13 mouse cellular contexts compared by ENCODE assay signal in the genomic region with DNA sequence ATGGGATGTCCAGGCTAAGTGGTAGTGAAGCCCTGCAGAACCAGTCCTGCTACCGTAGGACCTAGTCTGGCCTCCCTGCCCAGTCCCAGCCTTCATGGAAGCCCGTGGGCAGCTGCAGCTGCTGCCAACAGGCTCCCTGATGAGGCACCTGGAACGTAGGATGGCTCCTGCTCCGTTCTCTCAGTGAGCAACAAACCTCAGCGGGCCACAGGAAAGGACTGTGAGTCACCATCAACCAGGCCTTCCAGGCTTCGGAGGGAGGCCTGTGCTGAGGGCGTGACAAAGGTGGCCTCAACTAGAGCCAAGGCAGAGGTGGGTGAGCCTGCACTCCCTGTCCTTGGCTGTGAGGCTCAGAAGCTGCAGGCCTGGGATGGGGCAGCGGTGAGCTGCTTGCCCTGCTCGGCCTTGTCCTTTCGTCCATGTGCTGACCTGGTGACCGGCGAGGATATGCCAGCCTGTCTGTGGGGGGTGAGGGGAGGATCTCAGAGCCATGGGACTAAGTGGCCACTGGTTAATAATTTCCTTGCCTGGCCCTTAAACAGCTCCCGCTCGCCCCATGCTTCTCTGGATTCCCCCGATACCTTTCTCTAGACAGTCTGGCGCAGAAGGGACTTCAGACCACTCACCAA. TPM values are rescaled to one million over a fixed set of nuclear protein-coding genes. Genes with fewer than 3 reads are reported as not detected.
DNase-seq lines count a peak whose midpoint lies in the region; ATAC-seq and TF ChIP-seq lines count a peak whose summit lies in the region.
"Had no signal": no experiment of that assay in that cellular context is flagged by ENCODE, and none has a peak within 500 bp of the region (broad histone marks: within the 10 kb centered on the region; RNA-seq: fewer than 3 reads in every experiment).

No protein-coding gene starts in this region.

- H3K27ac ChIP-seq in embryonic facial prominence, embryonic 10.5 days (replicated peaks): 0 out of 2 replicates have a peak overlapping the region, but pooled peaks have one; percentile 7
- H3K27ac ChIP-seq in kidney, adult 2 months (ENCODE audit: insufficient read depth, low read depth, low read length): peak overlapping the region; percentile 61
- H3K27ac ChIP-seq in stomach, embryonic 15.5 days: peak overlapping the region; percentile 86
- no peak overlapping the region for H3K27ac ChIP-seq in hindbrain, embryonic 12.5 days
- no peak overlapping the region for H3K27ac ChIP-seq in forebrain, embryonic 14.5 days (ENCODE audit: low read depth, low read length)
- H3K27ac ChIP-seq: heart, embryonic 13.5 days had no signal

- no peak for DNase-seq in embryonic facial prominence, embryonic 10.5 days (ENCODE audit: low spot score)
- peak; percentile 95 for DNase-seq in kidney, adult 2 months
- no peak for DNase-seq in forebrain, embryonic 14.5 days (ENCODE audit: low spot score)
- DNase-seq: thymus, postnatal 4 days had no signal

- no peaks in the 10 kb centered on the region for H3K36me3 ChIP-seq in megakaryocyte, embryonic 14.5 days (replicated peaks; ENCODE audit: low read length)
- no peaks in the 10 kb centered on the region for H3K36me3 ChIP-seq in embryonic facial prominence, embryonic 10.5 days (replicated peaks)
- H3K36me3 ChIP-seq in kidney, adult 2 months (ENCODE audit: control insufficient read depth, insufficient read depth, low read length): no peaks in the 10 kb centered on the region
- no peaks in the 10 kb centered on the region for H3K36me3 ChIP-seq in stomach, embryonic 15.5 days
- H3K36me3 ChIP-seq in hindbrain, embryonic 12.5 days: no peaks in the 10 kb centered on the region
- no peaks in the 10 kb centered on the region for H3K36me3 ChIP-seq in forebrain, embryonic 14.5 days (ENCODE audit: control insufficient read depth, insufficient read depth, low read length)
- H3K36me3 ChIP-seq: heart, embryonic 13.5 days had no signal

- peak overlapping the region; percentile 28 for H3K4me3 ChIP-seq in megakaryocyte, embryonic 14.5 days (replicated peaks)
- no peak overlapping the region for H3K4me3 ChIP-seq in embryonic facial prominence, embryonic 10.5 days
- peak overlapping the region; percentile 5; the same call in 1 of the 2 replicates for H3K4me3 ChIP-seq in kidney, adult 2 months (ENCODE audit: insufficient read depth, low read depth, low read length)
- peak overlapping the region; percentile 54 for H3K4me3 ChIP-seq in stomach, embryonic 15.5 days (replicated peaks)
- H3K4me3 ChIP-seq in hindbrain, embryonic 12.5 days: no peak overlapping the region
- H3K4me3 ChIP-seq in forebrain, embryonic 14.5 days (ENCODE audit: low read depth, low read length): no peak overlapping the region
- H3K4me3 ChIP-seq: heart, embryonic 13.5 days had no signal

- TF ChIP-seq CTCF in kidney, adult 2 months (conservative IDR thresholded peaks at IDR 0.05; ENCODE audit: insufficient read depth, insufficient read length, low read depth, low read length): no peak

- 0 out of 2 replicates have a peak, but pooled peaks cover 4% of the 10 kb centered on the region for H3K9me3 ChIP-seq in megakaryocyte, embryonic 14.5 days
- no peaks in the 10 kb centered on the region for H3K9me3 ChIP-seq in embryonic facial prominence, embryonic 10.5 days
- no peaks in the 10 kb centered on the region for H3K9me3 ChIP-seq in stomach, embryonic 15.5 days
- H3K9me3 ChIP-seq in hindbrain, embryonic 12.5 days (replicated peaks): no peaks in the 10 kb centered on the region
- no peaks in the 10 kb centered on the region for H3K9me3 ChIP-seq in forebrain, embryonic 14.5 days (replicated peaks; ENCODE audit: control insufficient read depth, low read length)
- H3K9me3 ChIP-seq: heart, embryonic 13.5 days had no signal

- peak overlapping the region; percentile 90 for H3K4me2 ChIP-seq in stomach, embryonic 15.5 days
- no peak overlapping the region for H3K4me2 ChIP-seq in hindbrain, embryonic 12.5 days (replicated peaks)
- H3K4me2 ChIP-seq in forebrain, embryonic 14.5 days (ENCODE audit: low read length): no peak overlapping the region
- H3K4me2 ChIP-seq: heart, embryonic 13.5 days; liver, embryonic 11.5 days; midbrain, embryonic 11.5 days had no signal

- 83% methylated on average over 16 of the region's 16 CpGs for WGBS in embryonic facial prominence, embryonic 10.5 days
- WGBS in kidney, adult 2 months: 42% methylated on average over 16 of the region's 16 CpGs
- WGBS in stomach, embryonic 15.5 days: 66% methylated on average over 16 of the region's 16 CpGs
- 69% methylated on average over 16 of the region's 16 CpGs for WGBS in hindbrain, embryonic 12.5 days
- WGBS in forebrain, embryonic 14.5 days: 88% methylated on average over 16 of the region's 16 CpGs

- no peak for TF ChIP-seq POLR2A in kidney, adult 2 months (IDR thresholded peaks at IDR 0.05; ENCODE audit: low read depth, low read length)

- no peak for ATAC-seq in megakaryocyte, adult 5-6 weeks (ENCODE audit: poor library complexity, severe bottlenecking)
- ATAC-seq in stomach, embryonic 15.5 days (ENCODE audit: insufficient read depth, low FRiP score, low read depth): peak; percentile 24; the same call in 1 of the 2 replicates
- ATAC-seq in hindbrain, embryonic 12.5 days (ENCODE audit: low FRiP score): no peak
- ATAC-seq in forebrain, embryonic 14.5 days: no peak

- peaks cover 13% of the 10 kb centered on the region for H3K4me1 ChIP-seq in megakaryocyte, embryonic 14.5 days
- peaks cover 27% of the 10 kb centered on the region for H3K4me1 ChIP-seq in embryonic facial prominence, embryonic 10.5 days
- peaks cover 20% of the 10 kb centered on the region; the same call in 1 of the 2 replicates for H3K4me1 ChIP-seq in kidney, adult 2 months (ENCODE audit: control insufficient read depth, insufficient read depth, low read length)
- peaks cover 22% of the 10 kb centered on the region; the same call in 1 of the 2 replicates for H3K4me1 ChIP-seq in stomach, embryonic 15.5 days
- H3K4me1 ChIP-seq in hindbrain, embryonic 12.5 days: peaks cover 11% of the 10 kb centered on the region
- peaks cover 2% of the 10 kb centered on the region; the same call in 1 of the 2 replicates for H3K4me1 ChIP-seq in forebrain, embryonic 14.5 days (ENCODE audit: control insufficient read depth, insufficient read depth, low read length)

- H3K27me3 ChIP-seq in megakaryocyte, embryonic 14.5 days (replicated peaks): peaks cover 94% of the 10 kb centered on the region
- H3K27me3 ChIP-seq in embryonic facial prominence, embryonic 10.5 days (replicated peaks; ENCODE audit: low read depth, poor library complexity, severe bottlenecking): peaks cover 74% of the 10 kb centered on the region
- no peaks in the 10 kb centered on the region for H3K27me3 ChIP-seq in kidney, adult 2 months (replicated peaks; ENCODE audit: control insufficient read depth, insufficient read depth, low read length)
- H3K27me3 ChIP-seq in stomach, embryonic 15.5 days (replicated peaks): peaks cover 30% of the 10 kb centered on the region
- peaks cover 63% of the 10 kb centered on the region for H3K27me3 ChIP-seq in hindbrain, embryonic 12.5 days
- H3K27me3 ChIP-seq in forebrain, embryonic 14.5 days (replicated peaks; ENCODE audit: control insufficient read depth, insufficient read depth, low read length): peaks cover 40% of the 10 kb centered on the region

- no peak overlapping the region for H3K9ac ChIP-seq in stomach, embryonic 15.5 days
- no peak overlapping the region for H3K9ac ChIP-seq in hindbrain, embryonic 12.5 days
- H3K9ac ChIP-seq in forebrain, embryonic 14.5 days (ENCODE audit: low read length): no peak overlapping the region
- H3K9ac ChIP-seq: heart, embryonic 13.5 days had no signal

RNA-seq across cellular contexts. Expression of gene Lad1, which starts 2.5 kb away (rescaled TPM):
- 0.07 TPM in 1 of 2 replicates, not detected in the other for polyA plus RNA-seq in megakaryocyte, embryonic 14.5 days (2012; ENCODE audit: insufficient read depth, low replicate concordance)
- total RNA-seq in megakaryocyte, adult 5-6 weeks (2015): not detected in 2 replicates
- total RNA-seq in megakaryocyte, adult 5-6 weeks (2017): not detected in 2 replicates
- polyA plus RNA-seq in embryonic facial prominence, embryonic 10.5 days (2016; fragmentation: Nextera tagmentation; extraction: Ambion mirVana): 7.5 TPM in 2 replicates
- 114 and 145 TPM in 2 replicates for polyA plus RNA-seq in kidney, adult 2 months (2012; rRNA removed)
- 95.0 and 97.1 TPM in 2 replicates for polyA plus RNA-seq in stomach, embryonic 15.5 days (2015; fragmentation: Nextera tagmentation; extraction: Ambion mirVana)
- 1.1 and 3.5 TPM in 2 replicates for polyA plus RNA-seq in hindbrain, embryonic 12.5 days (2016; fragmentation: Nextera tagmentation; extraction: Ambion mirVana)
- 0.19 and 0.24 TPM in 2 replicates for polyA plus RNA-seq in forebrain, embryonic 14.5 days (2014; fragmentation: Nextera tagmentation; extraction: Ambion mirVana)

RNA-seq across cellular contexts. Expression of gene Tnnt2, which starts 15.3 kb away (rescaled TPM):
- polyA plus RNA-seq in megakaryocyte, embryonic 14.5 days (2012; ENCODE audit: insufficient read depth, low replicate concordance): 0.59 TPM in 1 of 2 replicates, not detected in the other
- total RNA-seq in megakaryocyte, adult 5-6 weeks (2015): not detected in 2 replicates
- not detected in 2 replicates for total RNA-seq in megakaryocyte, adult 5-6 weeks (2017)
- 1.1 and 4.4 TPM in 2 replicates for polyA plus RNA-seq in embryonic facial prominence, embryonic 10.5 days (2016; fragmentation: Nextera tagmentation; extraction: Ambion mirVana)
- 0.44 and 1.0 TPM in 2 replicates for polyA plus RNA-seq in kidney, adult 2 months (2012; rRNA removed)
- polyA plus RNA-seq in stomach, embryonic 15.5 days (2015; fragmentation: Nextera tagmentation; extraction: Ambion mirVana): 18.7 and 25.8 TPM in 2 replicates
- 5.1 and 18.5 TPM in 2 replicates for polyA plus RNA-seq in hindbrain, embryonic 12.5 days (2016; fragmentation: Nextera tagmentation; extraction: Ambion mirVana)
- 0.37 and 0.62 TPM in 2 replicates for polyA plus RNA-seq in forebrain, embryonic 14.5 days (2014; fragmentation: Nextera tagmentation; extraction: Ambion mirVana)
- total RNA-seq: neutrophil, adult 5-6 weeks had no signal

RNA-seq across cellular contexts. Expression of gene Tnni1, which starts 41.6 kb away (rescaled TPM):
- 0.82 TPM in 1 of 2 replicates, not detected in the other for polyA plus RNA-seq in megakaryocyte, embryonic 14.5 days (2012; ENCODE audit: insufficient read depth, low replicate concordance)
- 0.36 and 0.45 TPM in 2 replicates for total RNA-seq in megakaryocyte, adult 5-6 weeks (2015)
- not detected in 2 replicates for total RNA-seq in megakaryocyte, adult 5-6 weeks (2017)
- polyA plus RNA-seq in embryonic facial prominence, embryonic 10.5 days (2016; fragmentation: Nextera tagmentation; extraction: Ambion mirVana): 5.5 and 7.9 TPM in 2 replicates
- polyA plus RNA-seq in kidney, adult 2 months (2012; rRNA removed): 5.8 TPM in 1 of 2 replicates, not detected in the other
- 8.8 and 15.3 TPM in 2 replicates for polyA plus RNA-seq in stomach, embryonic 15.5 days (2015; fragmentation: Nextera tagmentation; extraction: Ambion mirVana)
- polyA plus RNA-seq in hindbrain, embryonic 12.5 days (2016; fragmentation: Nextera tagmentation; extraction: Ambion mirVana): 9.5 and 28.5 TPM in 2 replicates
- polyA plus RNA-seq in forebrain, embryonic 14.5 days (2014; fragmentation: Nextera tagmentation; extraction: Ambion mirVana): 0.39 TPM in 1 of 2 replicates, not detected in the other
- total RNA-seq: layer of hippocampus, postnatal 10 days; neutrophil, adult 5-6 weeks had no signal

RNA-seq across cellular contexts. Expression of gene Phlda3, which starts 54.9 kb away (rescaled TPM):
- 104 and 232 TPM in 2 replicates for polyA plus RNA-seq in megakaryocyte, embryonic 14.5 days (2012; ENCODE audit: insufficient read depth, low replicate concordance)
- total RNA-seq in megakaryocyte, adult 5-6 weeks (2015): 0.75 TPM in 1 of 2 replicates, not detected in the other
- total RNA-seq in megakaryocyte, adult 5-6 weeks (2017): 0.22 and 1.2 TPM in 2 replicates
- 29.0 and 32.2 TPM in 2 replicates for polyA plus RNA-seq in embryonic facial prominence, embryonic 10.5 days (2016; fragmentation: Nextera tagmentation; extraction: Ambion mirVana)
- 37.2 and 40.0 TPM in 2 replicates for polyA plus RNA-seq in kidney, adult 2 months (2012; rRNA removed)
- 79.8 and 95.3 TPM in 2 replicates for polyA plus RNA-seq in stomach, embryonic 15.5 days (2015; fragmentation: Nextera tagmentation; extraction: Ambion mirVana)
- 18.3 and 19.1 TPM in 2 replicates for polyA plus RNA-seq in hindbrain, embryonic 12.5 days (2016; fragmentation: Nextera tagmentation; extraction: Ambion mirVana)
- 16.4 and 17.4 TPM in 2 replicates for polyA plus RNA-seq in forebrain, embryonic 14.5 days (2014; fragmentation: Nextera tagmentation; extraction: Ambion mirVana)

Comparison
In these comparisons a context has a peak if more than half of its experiments do, and no peak if none do; other contexts are left out.
1. H3K4me3 ChIP-seq: peak in megakaryocyte, embryonic 14.5 days (single experiment), kidney, adult 2 months (single experiment) and stomach, embryonic 15.5 days (single experiment); none in embryonic facial prominence, embryonic 10.5 days (single experiment), hindbrain, embryonic 12.5 days (single experiment) and forebrain, embryonic 14.5 days (single experiment).
2. H3K27ac ChIP-seq: peak in embryonic facial prominence, embryonic 10.5 days (single experiment), kidney, adult 2 months (single experiment) and stomach, embryonic 15.5 days (single experiment); none in hindbrain, embryonic 12.5 days (single experiment) and forebrain, embryonic 14.5 days (single experiment).
3. RNA of gene Lad1, which starts 2.5 kb away (polyA plus RNA-seq): 114 to 145 TPM in kidney, adult 2 months and 95.0 to 97.1 TPM in stomach, embryonic 15.5 days; 7.5 TPM in embryonic facial prominence, embryonic 10.5 days, 1.1 to 3.5 TPM in hindbrain, embryonic 12.5 days, 0.19 to 0.24 TPM in forebrain, embryonic 14.5 days and 0.07 TPM in megakaryocyte, embryonic 14.5 days; every median in the first group is over 10 times any median in the second.